Mouse (Mus musculus): ENCODE results near the gene Reep3.

Gene Reep3

DNA sequence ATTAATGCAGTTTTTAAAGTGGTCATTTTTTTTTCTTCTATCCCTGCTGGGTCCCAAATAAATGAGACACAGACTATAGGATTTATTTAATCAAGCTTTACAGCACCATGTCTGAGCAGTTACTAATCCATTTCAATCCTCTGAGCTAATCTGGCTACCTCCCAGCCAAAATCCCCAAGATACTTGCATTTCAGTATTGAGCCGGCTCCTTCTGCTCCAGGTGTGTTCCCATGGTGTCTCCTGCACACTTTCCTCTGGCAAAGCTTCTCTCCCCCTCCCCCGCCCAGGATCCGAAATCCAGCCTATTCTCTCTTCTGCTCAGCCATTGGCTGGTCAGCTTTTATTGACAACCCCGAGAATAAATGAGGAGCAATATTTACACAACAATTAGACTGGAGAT is 122.3 kb downstream of the Reep3 start:
- no peak for DNase-seq (ENCODE audit: low spot score in 2 of 2)

DNA sequence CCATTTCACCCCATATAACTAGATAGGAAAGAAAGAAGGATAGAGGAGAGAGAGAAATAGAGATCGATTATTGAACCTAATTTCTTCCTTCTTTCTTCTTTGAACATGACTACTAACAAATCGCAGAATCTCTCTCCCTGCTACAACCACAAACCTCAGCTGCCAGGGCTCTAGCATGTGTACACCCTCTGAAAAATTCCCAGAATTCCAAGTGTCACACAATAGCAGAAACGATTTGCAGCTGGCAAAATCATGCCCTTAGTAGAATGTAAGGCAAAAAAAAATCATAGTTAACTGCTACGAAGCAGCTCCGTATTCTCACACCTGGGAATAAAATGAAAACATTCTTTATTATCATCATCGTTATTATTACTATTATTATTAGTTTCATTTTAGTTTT is 122.9 kb downstream of the Reep3 start:
- DNase-seq (ENCODE audit: low spot score in 2 of 2): no peak

DNA sequence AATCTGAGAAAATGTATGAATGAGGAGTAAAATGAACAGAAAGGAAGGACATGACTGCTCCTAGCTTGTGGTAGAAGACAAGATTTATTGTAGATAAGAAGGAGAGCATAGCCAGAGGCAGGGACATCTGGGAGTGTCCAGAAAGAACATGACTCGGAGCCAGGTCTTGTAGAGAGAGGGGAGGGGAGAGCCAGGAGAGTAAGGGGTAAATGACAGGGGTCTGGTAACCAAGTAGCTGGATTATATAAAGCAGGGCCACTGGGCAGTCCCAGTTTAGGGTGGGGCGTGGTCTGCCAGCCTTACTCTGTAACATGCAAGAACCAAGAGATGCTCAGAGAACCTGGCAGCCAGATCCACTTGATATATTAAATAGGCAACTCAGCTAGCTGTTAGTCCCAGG is 123.5 kb downstream of the Reep3 start:
- DNase-seq (ENCODE audit: low spot score in 2 of 2): no peak

DNA sequence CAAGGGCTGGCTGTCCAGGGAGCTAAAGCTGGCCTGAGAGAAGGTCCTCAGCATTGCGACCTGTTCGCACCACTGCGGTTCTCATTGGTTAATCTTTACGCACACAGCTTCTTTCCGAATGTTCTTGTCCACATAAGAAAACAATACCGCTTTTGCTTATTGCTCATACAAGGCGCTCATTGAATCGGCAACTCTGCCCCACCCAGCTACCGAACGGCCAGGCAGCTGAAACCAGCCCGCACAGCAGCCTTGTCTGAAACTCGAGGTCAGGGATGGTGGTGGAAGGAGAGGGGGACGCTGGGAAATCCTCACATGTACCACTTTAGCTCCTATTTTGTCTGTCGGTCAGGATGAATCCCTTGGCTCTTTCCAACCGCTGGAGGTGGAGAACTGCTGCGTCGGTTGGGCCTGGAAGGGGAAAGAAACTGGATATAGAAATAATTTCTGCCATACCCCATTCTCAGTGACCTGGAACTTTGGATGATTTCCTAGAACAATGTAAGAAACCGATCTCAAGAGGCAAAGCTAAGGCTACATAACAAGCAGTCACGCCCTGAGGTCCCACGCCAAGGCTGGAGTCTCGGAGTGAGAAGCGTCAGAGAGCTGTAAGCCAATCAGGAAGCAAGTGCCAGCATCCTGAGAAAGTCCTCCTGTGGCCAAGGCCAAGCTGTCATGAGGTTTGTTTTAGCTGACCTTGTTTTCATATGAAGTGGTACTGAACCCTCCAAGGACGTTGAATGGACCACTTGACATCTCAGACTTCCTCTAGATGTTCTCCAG is 126.2 kb downstream of the Reep3 start:
- DNase-seq (ENCODE audit: low spot score in 2 of 2): no peak

DNA sequence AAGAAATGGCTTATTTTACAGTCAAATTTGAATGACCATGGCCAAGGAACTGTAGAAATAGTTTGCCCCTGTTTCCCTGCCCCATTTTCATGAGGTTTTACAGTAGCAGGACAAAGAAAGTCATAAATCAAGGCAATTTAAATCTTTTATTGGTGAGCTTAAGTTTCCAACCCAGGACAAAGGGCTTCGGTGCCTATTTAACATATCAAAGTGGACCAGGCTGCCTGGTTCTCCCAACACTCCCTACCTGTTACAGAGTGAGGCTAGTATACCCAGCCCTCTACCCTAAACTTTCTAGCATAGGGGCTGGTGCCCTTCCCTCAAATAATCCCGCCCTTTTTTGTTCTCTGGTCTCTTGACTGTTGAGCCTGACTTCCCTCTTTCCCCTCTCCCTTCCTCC is 127.2 kb downstream of the Reep3 start:
- DNase-seq (ENCODE audit: low spot score in 2 of 2): no peak

DNA sequence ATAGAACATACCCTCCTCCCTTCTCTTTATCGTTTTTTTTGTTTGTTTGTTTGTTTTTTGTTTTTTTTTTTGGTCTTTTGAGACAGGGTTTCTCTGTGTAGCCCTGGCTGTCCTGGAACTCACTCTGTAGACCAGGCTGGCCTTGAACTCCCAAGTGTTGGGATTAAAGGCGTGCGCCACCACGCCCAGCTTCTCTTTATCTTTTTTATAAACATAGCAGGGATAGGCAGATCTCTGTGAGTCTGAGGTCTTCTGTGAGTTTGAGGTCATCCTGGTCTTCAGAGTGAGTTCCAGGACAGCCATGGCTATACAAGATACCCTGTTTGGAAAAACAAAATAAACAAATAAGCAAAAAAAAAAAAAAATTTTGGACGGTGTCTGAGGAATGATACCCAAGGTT is 127.7 kb downstream of the Reep3 start:
- DNase-seq (ENCODE audit: low spot score in 2 of 2): no peak

DNA sequence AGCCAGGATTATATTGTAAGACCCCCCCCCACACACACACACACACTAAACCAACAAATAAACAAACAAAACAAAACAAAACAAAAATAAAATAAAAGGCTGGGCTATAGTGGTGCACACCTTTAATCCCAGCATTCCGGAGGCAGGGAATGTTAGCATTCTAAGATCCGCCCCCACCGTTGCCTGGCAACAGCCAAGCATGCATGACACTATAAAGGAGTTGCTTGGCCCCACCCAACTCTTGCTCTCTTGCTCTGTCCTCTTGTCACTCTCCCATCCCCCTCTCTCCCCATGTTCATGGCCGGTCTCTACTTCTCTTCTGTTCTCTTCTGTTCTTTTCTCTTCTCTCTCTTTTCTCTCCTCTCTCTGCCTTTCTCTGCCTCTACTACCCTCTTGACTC is 128.2 kb downstream of the Reep3 start:
- no peak for DNase-seq (ENCODE audit: low spot score in 2 of 2)

DNA sequence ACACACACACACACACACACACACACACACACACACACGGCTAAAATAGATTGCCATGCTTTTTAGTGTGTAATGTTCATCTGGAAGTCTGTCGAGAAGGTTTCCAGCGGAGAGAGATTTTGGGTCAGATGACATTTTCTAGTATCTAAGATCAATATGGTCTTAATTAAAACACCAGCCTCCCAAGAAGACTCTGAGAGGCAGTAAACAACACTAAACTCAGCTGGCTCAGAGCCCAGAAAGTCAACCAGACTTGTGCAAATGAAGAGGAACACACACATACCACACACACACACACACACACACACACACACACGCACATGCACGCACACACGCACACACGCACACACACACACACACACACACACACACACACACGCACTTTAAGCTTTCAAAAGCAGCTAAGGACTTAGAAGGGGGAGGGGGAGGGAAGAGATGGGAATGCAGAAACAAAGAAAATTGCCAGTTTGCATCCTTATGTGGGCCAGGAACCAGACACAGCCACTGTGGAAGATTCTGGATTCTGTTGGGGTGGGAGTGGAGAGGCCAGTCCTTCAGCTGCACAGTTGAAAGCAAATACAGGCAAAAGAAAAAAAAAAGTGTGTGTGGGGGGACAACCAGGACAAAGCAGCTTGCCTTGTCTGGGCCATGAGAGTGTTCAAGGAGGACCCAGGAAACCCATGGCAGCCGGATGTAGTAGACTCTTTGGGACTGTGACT is 130.2 kb downstream of the Reep3 start:
- peak; percentile 65 to 74 for DNase-seq (ENCODE audit: low spot score in 2 of 2)

DNA sequence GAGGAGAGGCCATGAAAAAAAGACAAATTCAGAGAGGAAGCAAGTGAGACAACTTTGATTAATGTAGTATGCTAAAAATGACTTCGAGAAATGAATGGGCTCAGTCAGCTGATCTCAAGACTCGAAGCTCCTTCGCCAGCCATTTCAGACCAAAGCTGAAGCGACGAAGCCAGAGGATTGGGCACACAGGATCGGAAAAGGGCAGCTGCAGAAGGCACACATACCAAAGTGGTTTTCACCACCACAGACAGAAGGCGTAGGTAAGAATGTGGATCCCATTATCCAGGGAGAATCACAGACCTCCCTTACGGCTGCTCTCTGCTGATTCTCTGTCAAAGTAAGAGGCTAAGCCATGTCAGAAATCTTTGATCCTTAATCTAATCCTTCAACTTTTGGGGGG is 136.6 kb downstream of the Reep3 start:
- DNase-seq (ENCODE audit: low spot score in 2 of 2): no peak
